Mouse (Mus musculus): ENCODE data around the gene Hdac9.

DNA sequence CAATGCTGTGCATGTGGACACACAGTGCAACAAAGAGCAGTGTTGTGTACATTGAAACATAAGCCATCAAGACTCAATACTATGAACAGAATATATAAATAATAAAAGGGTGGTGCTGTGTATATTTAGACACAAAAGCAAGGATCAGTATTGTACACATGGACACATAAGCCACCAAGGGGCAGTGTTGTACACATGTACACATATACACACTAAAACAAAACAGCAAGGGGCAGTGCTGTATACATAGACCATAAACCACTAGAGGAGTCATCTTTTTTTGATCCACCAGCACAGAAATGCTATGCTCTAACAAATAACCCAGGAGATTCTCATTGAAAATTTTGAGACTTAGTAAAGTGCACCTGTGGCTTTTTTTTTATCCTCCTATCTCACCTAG is 255.5 kb downstream of the Hdac9 start:
- TF ChIP-seq CTCF (IDR thresholded peaks at IDR 0.05; ENCODE audit: low read depth, low read length) = no peak
- TF ChIP-seq TAL1 (conservative IDR thresholded peaks at IDR 0.05; ENCODE audit: low read depth, low read length) = no peak
